Mouse (Mus musculus): ENCODE data around the gene Ccnq. TPM values are rescaled to one million over a fixed set of nuclear protein-coding genes. Genes with fewer than 3 reads are reported as not detected.

Ccnq gene
- polyA plus RNA-seq, 1 experiment from 2014 or later, result 34.4 TPM

DNA sequence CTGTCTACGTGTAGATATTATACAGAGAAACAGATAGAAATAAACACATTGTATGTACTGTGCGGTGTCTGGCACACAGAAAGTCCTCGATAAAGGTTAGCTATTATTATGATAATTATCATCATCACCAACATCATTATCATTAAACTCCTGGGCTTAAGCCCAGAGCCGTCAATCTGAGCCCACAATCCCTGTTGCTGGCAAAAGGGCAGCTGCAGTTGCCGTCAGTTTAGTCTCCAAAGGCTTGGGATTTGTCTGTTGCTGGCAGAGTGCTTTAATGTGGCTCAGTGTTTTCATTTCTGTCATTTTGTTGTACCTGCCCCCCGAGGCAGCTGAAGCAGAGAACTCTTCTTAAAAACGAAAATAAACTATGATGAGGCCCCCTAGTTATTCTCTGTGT is 9.6 kb downstream of the Ccnq start:
- ATAC-seq (ENCODE audit: insufficient number of reproducible peaks, insufficient read depth, low FRiP score, low read depth), result no peak
- Histone ChIP-seq H3K9ac (ENCODE audit: low read length) (no peak overlapping the region), H3K4me3 (ENCODE audit: control insufficient read depth in 1 of 2, insufficient read depth in 1 of 2, low read depth in 1 of 2, low read length in 2 of 2) (no peak overlapping the region), H3K36me3 (ENCODE audit: control insufficient read depth, insufficient read depth, low read length) (no peaks in the 10 kb centered on the region), H3K27ac (replicated peaks in 1 of 2; ENCODE audit: control insufficient read depth in 1 of 2, insufficient read depth in 1 of 2, low read depth in 2 of 2, low read length in 2 of 2) (no peak overlapping the region), H3K4me2 (ENCODE audit: low read length) (no peak overlapping the region), H3K4me1 (ENCODE audit: control insufficient read depth in 2 of 2, insufficient read depth in 2 of 2, low read length in 2 of 2) (peaks cover 0 to 2% of the 10 kb centered on the region in 2 experiments; a peak in 2 of 4 replicates), H3K27me3 (ENCODE audit: control insufficient read depth, insufficient read depth, low read length) (no peaks in the 10 kb centered on the region), H3K9me3 (ENCODE audit: control insufficient read depth, low read length) (no peaks in the 10 kb centered on the region)
- WGBS, result 61% methylated on average over 7 of the region's 7 CpGs

DNA sequence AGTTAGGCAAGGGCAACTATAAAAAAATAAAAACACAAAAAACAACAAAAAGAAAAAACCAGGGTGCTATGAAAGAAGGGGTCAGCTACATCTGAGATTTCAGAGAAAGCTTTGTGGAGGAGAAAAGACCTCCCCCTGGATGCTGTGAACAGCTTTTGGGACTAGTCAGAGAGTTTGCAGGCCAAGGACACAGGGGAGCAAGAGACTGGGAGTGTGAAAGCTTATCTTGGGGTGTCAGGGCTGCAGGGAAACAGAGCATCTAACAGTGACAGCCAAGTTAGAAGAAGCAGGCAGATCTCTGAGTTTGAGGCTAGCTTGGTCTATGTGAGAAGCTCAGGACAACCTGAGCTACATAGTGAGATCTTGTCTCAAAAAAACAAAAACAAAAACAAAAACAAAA is 12.2 kb downstream of the Ccnq start:
- Histone ChIP-seq H3K27me3 (ENCODE audit: control insufficient read depth, insufficient read depth, low read length) (no peaks in the 10 kb centered on the region), H3K27ac (replicated peaks in 1 of 2; ENCODE audit: control insufficient read depth in 1 of 2, insufficient read depth in 1 of 2, low read depth in 2 of 2, low read length in 2 of 2) (no peak overlapping the region), H3K4me1 (ENCODE audit: control insufficient read depth in 2 of 2, insufficient read depth in 2 of 2, low read length in 2 of 2) (no peaks in the 10 kb centered on the region), H3K36me3 (ENCODE audit: control insufficient read depth, insufficient read depth, low read length) (no peaks in the 10 kb centered on the region), H3K4me2 (ENCODE audit: low read length) (no peak overlapping the region), H3K9ac (ENCODE audit: low read length) (no peak overlapping the region), H3K4me3 (ENCODE audit: control insufficient read depth in 1 of 2, insufficient read depth in 1 of 2, low read depth in 1 of 2, low read length in 2 of 2) (no peak overlapping the region), H3K9me3 (ENCODE audit: control insufficient read depth, low read length) (no peaks in the 10 kb centered on the region)
- ATAC-seq (ENCODE audit: insufficient number of reproducible peaks, insufficient read depth, low FRiP score, low read depth), result no peak

DNA sequence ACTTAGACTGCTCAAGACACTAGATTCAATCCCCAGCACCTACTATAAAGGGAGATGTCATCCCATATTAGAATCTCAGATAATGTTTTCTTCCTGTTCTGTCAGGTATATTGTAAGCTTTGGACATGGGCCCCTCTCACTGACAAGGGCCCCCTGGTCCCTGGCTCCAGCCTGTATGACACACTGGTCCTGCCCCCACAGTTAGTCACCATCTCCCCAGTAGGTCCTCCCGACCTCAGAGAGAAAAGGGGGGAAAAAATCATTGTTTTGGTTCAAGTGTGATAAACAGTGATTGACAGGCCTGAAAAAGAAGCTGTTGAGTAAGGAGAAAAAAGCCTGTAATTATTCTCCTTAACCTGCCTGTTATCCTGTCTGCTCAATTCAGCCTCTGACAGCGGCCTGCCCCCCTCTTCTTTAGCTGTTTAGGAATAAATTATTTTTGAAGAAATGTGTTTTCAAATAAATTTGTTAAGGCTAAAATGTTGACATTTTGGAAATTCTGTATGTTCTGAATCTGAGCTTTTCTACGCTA is 14.6 kb downstream of the Ccnq start:
- Histone ChIP-seq H3K9me3 (ENCODE audit: control insufficient read depth, low read length) (no peaks in the 10 kb centered on the region), H3K4me2 (ENCODE audit: low read length) (no peak overlapping the region), H3K9ac (ENCODE audit: low read length) (no peak overlapping the region), H3K27me3 (ENCODE audit: control insufficient read depth, insufficient read depth, low read length) (no peaks in the 10 kb centered on the region), H3K36me3 (ENCODE audit: control insufficient read depth, insufficient read depth, low read length) (no peaks in the 10 kb centered on the region), H3K4me1 (ENCODE audit: control insufficient read depth in 2 of 2, insufficient read depth in 2 of 2, low read length in 2 of 2) (no peaks in the 10 kb centered on the region), H3K27ac (replicated peaks in 1 of 2; ENCODE audit: control insufficient read depth in 1 of 2, insufficient read depth in 1 of 2, low read depth in 2 of 2, low read length in 2 of 2) (no peak overlapping the region), H3K4me3 (ENCODE audit: control insufficient read depth in 1 of 2, insufficient read depth in 1 of 2, low read depth in 1 of 2, low read length in 2 of 2) (no peak overlapping the region)
- WGBS, result 64% methylated on average over 3 of the region's 3 CpGs
- no peak for ATAC-seq (ENCODE audit: insufficient number of reproducible peaks, insufficient read depth, low FRiP score, low read depth)

DNA sequence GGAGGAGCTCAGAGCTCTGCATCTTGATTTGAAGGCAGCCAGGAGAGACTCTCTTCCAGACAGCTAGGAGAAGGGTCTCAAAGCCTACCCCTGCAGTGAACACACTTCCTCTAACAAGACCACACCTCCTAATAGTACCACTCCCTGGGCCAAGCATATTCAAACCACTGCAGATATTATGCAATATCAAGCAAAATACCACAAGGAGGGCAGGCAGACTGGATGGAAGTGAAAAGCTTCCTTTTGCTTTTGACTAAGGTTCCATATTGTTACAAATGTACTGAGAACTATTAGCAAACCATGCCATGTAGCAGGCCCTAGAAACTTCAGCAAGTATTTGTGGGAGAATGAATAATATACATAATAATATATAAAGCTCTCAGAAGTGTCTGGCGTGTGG is 16.4 kb downstream of the Ccnq start:
- Histone ChIP-seq H3K9ac (ENCODE audit: low read length) (no peak overlapping the region), H3K4me1 (ENCODE audit: control insufficient read depth in 2 of 2, insufficient read depth in 2 of 2, low read length in 2 of 2) (no peaks in the 10 kb centered on the region), H3K4me3 (ENCODE audit: control insufficient read depth in 1 of 2, insufficient read depth in 1 of 2, low read depth in 1 of 2, low read length in 2 of 2) (no peak overlapping the region), H3K9me3 (ENCODE audit: control insufficient read depth, low read length) (no peaks in the 10 kb centered on the region), H3K36me3 (ENCODE audit: control insufficient read depth, insufficient read depth, low read length) (no peaks in the 10 kb centered on the region), H3K27ac (replicated peaks in 1 of 2; ENCODE audit: control insufficient read depth in 1 of 2, insufficient read depth in 1 of 2, low read depth in 2 of 2, low read length in 2 of 2) (no peak overlapping the region), H3K27me3 (ENCODE audit: control insufficient read depth, insufficient read depth, low read length) (no peaks in the 10 kb centered on the region), H3K4me2 (ENCODE audit: low read length) (no peak overlapping the region)
- WGBS, result 82% methylated on average over 1 of the region's 1 CpGs
- no peak for ATAC-seq (ENCODE audit: insufficient number of reproducible peaks, insufficient read depth, low FRiP score, low read depth)

DNA sequence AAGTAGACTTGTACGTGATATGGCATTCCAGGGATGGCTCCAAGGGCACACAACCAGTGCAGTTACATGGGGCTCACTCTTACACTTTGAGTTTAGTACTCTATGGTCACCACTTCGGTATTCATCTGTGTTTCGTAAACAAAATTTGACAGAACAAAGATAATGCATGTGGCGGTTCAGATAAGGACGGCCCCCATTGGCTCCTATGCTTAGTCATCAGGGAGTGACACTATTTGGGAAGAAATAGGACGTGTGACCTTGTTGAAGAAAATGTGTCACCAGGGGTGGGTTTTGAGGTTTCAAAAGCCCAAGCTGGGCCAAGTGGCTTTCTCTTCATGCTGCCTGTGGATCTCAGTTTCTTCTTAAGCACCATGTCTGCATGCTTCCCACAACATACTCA is 18.9 kb downstream of the Ccnq start:
- Histone ChIP-seq H3K36me3 (ENCODE audit: control insufficient read depth, insufficient read depth, low read length) (no peaks in the 10 kb centered on the region), H3K9ac (ENCODE audit: low read length) (no peak overlapping the region), H3K4me3 (ENCODE audit: control insufficient read depth in 1 of 2, insufficient read depth in 1 of 2, low read depth in 1 of 2, low read length in 2 of 2) (no peak overlapping the region), H3K27ac (replicated peaks in 1 of 2; ENCODE audit: control insufficient read depth in 1 of 2, insufficient read depth in 1 of 2, low read depth in 2 of 2, low read length in 2 of 2) (no peak overlapping the region), H3K27me3 (ENCODE audit: control insufficient read depth, insufficient read depth, low read length) (no peaks in the 10 kb centered on the region), H3K9me3 (ENCODE audit: control insufficient read depth, low read length) (no peaks in the 10 kb centered on the region), H3K4me2 (ENCODE audit: low read length) (no peak overlapping the region), H3K4me1 (ENCODE audit: control insufficient read depth in 2 of 2, insufficient read depth in 2 of 2, low read length in 2 of 2) (no peaks in the 10 kb centered on the region)
- 64% methylated on average over 6 of the region's 6 CpGs for WGBS
- ATAC-seq (ENCODE audit: insufficient number of reproducible peaks, insufficient read depth, low FRiP score, low read depth), result no peak

DNA sequence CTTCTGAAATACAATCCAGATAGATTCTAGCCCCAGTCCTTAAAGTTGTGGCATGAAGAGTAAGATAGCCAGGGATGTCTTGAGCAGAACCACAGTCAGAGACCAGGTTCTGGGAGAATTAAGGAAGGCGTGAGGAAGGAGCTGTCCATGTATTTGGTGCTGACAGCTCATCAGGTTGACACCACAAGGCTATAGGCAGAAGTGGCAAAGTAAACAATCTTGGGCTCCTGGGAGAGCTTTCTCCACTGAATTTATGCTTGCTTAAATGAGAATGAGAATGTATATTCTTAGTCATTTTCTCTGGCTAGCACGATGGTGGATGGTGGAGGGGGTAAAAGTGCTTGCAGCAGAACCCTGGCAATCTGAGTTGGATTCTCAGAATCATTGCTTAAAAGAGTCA is 20.6 kb downstream of the Ccnq start:
- H3K4me2 ChIP-seq (ENCODE audit: low read length), result no peak overlapping the region
- WGBS, result 19% methylated on average over 2 of the region's 2 CpGs
- ATAC-seq (ENCODE audit: insufficient number of reproducible peaks, insufficient read depth, low FRiP score, low read depth), result no peak
- H3K9me3 ChIP-seq (ENCODE audit: control insufficient read depth, low read length), result no peaks in the 10 kb centered on the region
- no peaks in the 10 kb centered on the region for H3K4me1 ChIP-seq (ENCODE audit: control insufficient read depth in 2 of 2, insufficient read depth in 2 of 2, low read length in 2 of 2)
- no peak overlapping the region for H3K9ac ChIP-seq (ENCODE audit: low read length)
- H3K36me3 ChIP-seq (ENCODE audit: control insufficient read depth, insufficient read depth, low read length), result no peaks in the 10 kb centered on the region
- H3K4me3 ChIP-seq (ENCODE audit: control insufficient read depth in 1 of 2, insufficient read depth in 1 of 2, low read depth in 1 of 2, low read length in 2 of 2), result no peak overlapping the region
- H3K27me3 ChIP-seq (ENCODE audit: control insufficient read depth, insufficient read depth, low read length), result no peaks in the 10 kb centered on the region
- H3K27ac ChIP-seq (replicated peaks in 1 of 2; ENCODE audit: control insufficient read depth in 1 of 2, insufficient read depth in 1 of 2, low read depth in 2 of 2, low read length in 2 of 2), result no peak overlapping the region

DNA sequence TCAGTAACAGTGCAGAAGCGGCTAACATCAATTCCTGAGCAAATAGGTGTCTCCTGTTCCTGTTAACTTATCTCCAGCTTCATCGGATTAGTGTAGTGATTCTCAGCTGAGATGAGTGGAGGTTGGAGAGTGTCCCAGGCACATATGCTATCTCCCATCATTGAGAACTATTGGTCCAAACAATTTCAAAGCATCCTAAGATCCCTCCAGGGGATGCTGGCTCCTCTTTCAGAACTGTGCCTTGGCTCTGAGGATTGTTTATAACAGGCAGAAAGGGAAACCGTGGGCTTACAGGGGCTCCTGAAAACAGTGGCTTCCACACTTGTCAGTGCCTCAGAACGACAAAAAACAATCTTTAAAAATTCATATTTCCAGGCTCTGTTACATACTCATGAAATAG is 23.5 kb downstream of the Ccnq start:
- Histone ChIP-seq H3K4me1 (ENCODE audit: control insufficient read depth in 2 of 2, insufficient read depth in 2 of 2, low read length in 2 of 2) (no peaks in the 10 kb centered on the region), H3K9ac (ENCODE audit: low read length) (no peak overlapping the region), H3K27me3 (ENCODE audit: control insufficient read depth, insufficient read depth, low read length) (no peaks in the 10 kb centered on the region), H3K4me3 (ENCODE audit: control insufficient read depth in 1 of 2, insufficient read depth in 1 of 2, low read depth in 1 of 2, low read length in 2 of 2) (no peak overlapping the region), H3K9me3 (ENCODE audit: control insufficient read depth, low read length) (no peaks in the 10 kb centered on the region), H3K27ac (replicated peaks in 1 of 2; ENCODE audit: control insufficient read depth in 1 of 2, insufficient read depth in 1 of 2, low read depth in 2 of 2, low read length in 2 of 2) (no peak overlapping the region), H3K4me2 (ENCODE audit: low read length) (no peak overlapping the region), H3K36me3 (ENCODE audit: control insufficient read depth, insufficient read depth, low read length) (no peaks in the 10 kb centered on the region)
- no peak for ATAC-seq (ENCODE audit: insufficient number of reproducible peaks, insufficient read depth, low FRiP score, low read depth)
- 67% methylated on average over 4 of the region's 4 CpGs for WGBS

DNA sequence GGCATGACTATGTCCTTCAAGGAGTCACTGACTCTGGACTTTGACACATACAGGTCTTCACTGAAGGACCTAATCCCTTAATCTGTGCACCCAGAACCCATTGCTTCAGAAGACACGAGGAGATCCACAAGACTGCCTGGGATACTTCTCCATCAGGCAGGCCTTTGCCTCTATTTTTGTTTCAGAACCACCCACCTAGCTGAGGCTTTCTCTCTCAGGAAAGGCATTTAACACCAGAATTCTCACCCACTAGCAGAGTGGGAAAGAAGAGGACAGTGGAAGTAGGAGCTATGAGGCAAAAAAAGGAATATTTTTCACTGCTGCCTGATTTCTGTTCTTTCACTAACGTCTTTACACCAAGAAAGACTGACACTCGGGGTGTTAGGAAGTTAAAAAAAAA is 25.2 kb downstream of the Ccnq start:
- Histone ChIP-seq H3K4me2 (ENCODE audit: low read length) (no peak overlapping the region), H3K4me1 (ENCODE audit: control insufficient read depth in 2 of 2, insufficient read depth in 2 of 2, low read length in 2 of 2) (no peaks in the 10 kb centered on the region), H3K27me3 (ENCODE audit: control insufficient read depth, insufficient read depth, low read length) (no peaks in the 10 kb centered on the region), H3K27ac (replicated peaks in 1 of 2; ENCODE audit: control insufficient read depth in 1 of 2, insufficient read depth in 1 of 2, low read depth in 2 of 2, low read length in 2 of 2) (no peak overlapping the region), H3K4me3 (ENCODE audit: control insufficient read depth in 1 of 2, insufficient read depth in 1 of 2, low read depth in 1 of 2, low read length in 2 of 2) (no peak overlapping the region), H3K36me3 (ENCODE audit: control insufficient read depth, insufficient read depth, low read length) (no peaks in the 10 kb centered on the region), H3K9me3 (ENCODE audit: control insufficient read depth, low read length) (no peaks in the 10 kb centered on the region), H3K9ac (ENCODE audit: low read length) (no peak overlapping the region)
- 69% methylated on average over 3 of the region's 3 CpGs for WGBS
- ATAC-seq (ENCODE audit: insufficient number of reproducible peaks, insufficient read depth, low FRiP score, low read depth), result no peak

Measured in heart, embryonic 14.5 days (tissue).